Mouse (Mus musculus): ENCODE data around the gene Pstk.
"Not testable (repeated sequence)": the region's sequence is repeated elsewhere in the genome, so short reads cannot be mapped to it uniquely, and the experiment has no call there.

The Pstk gene

DNA sequence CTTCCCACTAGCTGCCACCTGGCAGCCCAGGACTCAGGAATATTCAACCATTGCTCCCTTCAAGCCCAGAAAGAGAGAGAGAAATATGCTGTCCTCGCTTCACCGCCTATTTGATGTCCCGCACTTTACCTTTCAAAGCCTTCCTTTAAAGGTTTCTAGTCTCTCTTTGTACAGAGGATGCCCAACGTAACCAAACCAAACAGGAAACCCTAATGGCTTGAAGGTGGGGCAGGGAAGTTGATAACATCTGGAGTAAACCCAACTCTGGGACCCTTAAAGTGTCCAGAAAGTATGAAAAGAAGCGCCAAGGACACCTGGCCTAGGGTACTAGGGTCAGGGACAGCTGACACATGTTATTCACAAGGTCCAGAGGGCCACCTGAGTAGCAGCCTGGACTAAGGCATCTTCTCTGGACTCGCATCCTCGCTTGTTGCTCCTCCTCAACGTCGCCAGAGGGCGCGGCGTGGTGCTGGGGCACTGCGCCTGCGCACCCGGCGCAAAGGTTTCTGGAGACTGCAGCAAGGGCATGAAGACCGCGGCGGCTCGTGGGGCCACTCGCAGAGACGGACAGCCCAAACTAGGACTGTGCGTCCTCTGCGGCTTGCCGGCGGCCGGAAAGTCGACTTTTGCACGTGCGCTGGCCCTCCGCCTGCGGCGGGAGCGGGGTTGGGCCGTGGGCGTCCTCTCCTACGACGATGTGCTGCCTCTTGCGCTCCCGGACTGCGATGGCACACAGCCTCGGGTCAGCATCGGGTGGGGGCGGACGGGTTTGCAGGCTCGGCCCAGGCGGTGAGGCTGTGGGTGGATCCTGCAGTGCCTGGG is at the start of gene Pstk:
TSS of gene Pstk (plus strand) at position 494 of the 822 bp plus-strand sequence.
- peak; percentile 86 for DNase-seq

DNA sequence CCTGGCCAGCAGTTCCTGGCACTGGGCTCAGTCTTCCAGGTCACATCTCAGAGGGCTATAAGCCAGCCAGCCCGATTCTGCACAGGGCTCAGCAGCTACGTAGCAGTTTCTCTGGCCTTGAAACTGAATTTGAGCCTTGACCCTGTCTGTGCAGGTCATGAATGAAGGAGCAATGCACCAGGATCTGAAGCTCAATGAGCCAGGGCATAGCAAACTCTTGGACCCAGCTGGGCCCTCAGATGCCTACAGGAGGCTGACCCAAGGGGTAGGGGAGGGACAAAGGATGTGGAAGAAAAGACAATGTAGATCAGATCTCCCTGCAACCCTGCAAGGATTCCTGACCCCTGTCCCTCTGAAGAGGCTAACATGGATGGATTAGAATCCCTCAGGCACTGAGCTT is 48.7 kb upstream of the Pstk start, which contains the start of gene Cuzd1:
TSS of gene Cuzd1 (minus strand) at position 101 of the 400 bp plus-strand sequence.
- no peak for DNase-seq

DNA sequence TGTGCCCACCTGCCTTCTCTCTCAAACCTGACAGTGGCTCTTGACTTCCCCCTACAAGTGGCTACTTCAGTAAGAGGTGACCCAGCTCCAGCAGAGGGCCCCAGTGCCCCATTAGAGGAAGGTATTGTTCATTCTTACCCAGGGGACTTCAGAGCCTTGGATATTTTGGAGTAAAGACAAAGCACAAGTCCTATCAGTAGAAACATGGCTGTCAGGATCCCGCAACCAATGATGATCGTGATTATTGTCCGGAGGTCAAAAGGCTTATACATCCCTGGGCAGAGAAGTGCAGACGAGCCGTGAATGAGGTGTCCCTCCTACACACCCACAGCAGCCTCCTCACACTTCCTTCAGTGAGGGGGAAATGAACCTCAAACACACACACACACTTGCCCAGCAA is 43.9 kb upstream of the Pstk start:
- no peak for DNase-seq

- DNase-seq: no peak
Measured at GRCm38 (mm10) chr7:131329416-131329815, 41.5 kb upstream of the Pstk start, which contains the start of gene Fam24b. Fam24b (minus strand) TSS chr7:131329516.

DNA sequence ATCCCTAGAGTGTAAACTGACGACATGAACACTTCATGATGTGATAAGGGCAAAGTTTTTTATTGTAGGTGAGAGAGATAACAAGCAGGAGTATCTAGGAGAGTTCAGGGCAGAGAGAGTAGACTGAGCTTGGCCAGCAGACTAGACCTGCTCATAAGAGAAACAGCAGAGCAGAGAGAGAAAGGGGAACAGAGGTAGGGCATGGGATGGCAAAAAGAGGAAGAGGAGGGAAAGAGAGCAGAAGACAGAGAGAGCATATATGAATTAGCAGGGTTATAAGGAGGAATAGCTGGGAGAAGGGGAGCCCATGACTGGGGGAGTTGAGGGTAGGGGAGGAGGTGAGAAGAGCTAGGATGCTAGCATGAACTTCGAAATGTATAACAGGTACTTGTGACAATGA is 39.3 kb upstream of the Pstk start:
- no peak for DNase-seq

GRCm38 (mm10) chr7:131333564-131333963 is 37.4 kb upstream of the Pstk start, which contains the start of gene Fam24a:
Fam24a (plus strand) TSS chr7:131333864.
- DNase-seq: no peak

DNA sequence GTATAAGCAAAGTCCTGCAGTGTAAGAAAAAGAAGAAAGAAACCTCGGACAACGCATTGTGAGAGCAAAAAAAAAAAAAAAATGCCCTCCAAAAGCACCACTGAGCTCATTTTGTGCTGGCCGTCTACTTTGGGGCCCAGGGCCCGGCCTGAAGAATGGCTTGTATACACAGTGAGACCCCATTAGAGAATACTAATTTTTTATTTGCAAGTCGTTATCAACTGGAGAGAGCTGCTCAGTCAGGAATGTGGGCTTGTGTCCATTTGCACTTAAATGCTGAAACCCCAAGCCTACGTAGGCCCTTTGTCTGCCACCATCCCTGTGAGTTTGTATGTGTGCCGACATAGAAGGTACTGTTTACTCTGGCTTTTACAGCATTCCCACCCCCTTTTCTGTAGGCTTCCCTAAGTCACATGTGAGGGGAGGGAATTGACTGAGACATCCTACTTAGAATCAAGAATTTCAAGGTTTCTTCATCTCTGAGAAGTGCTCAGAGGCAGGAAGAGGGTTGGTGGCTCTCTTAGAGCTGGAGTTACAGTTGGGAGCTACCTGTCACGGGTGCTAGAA is 33.4 kb upstream of the Pstk start:
- DNase-seq: no peak

DNA sequence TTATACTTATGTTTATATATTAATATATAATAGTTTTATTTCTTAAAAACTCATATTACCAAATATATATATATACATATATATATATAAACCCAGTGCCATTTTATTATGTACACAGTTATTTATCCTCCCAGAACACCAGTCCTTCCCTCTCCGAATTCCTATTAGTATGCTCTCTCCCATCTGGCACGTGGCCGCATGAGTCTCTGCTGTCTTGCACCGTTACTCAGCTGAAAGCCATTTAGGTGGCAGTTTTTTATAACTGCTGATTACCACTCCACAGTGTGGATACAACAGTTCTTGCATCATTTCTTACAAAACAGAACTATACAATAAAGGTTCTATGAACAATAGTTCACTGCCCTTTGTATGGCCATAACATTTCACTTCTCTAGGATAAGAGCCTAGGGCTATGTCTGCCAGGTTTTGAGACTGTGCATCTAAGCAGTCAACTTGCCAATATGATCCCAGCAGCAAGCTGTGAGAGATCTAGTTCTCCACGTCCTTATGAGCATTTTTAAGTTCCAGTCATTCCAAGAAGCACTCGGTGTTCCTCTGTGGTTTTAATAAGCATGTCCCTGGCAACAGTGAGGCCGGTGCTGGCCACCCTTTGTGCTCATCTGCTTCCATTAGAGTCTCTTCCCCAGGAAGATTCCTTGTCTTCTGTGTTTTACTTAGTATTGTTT is 24.9 kb upstream of the Pstk start:
- no peak for DNase-seq

DNA sequence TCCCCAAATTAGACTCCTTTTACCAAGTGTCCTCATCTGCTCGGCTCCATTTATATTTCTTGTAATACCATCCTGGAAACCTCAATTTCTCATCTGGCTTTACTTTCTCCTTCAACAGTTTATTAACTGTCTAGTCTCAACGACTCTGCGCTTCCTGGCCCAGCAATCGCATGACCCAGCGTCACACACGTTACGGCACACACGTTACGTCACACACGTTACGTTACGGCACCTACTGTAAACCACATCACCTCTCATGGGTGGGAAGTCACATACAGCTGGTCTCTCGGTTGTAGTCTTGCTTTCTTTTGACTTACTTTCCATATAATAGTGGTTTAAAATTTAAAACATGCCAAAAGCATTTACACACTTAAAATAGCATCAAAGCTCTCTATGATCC is 14.8 kb upstream of the Pstk start:
- DNase-seq: no peak

- DNase-seq: no peak
Measured at GRCm38 (mm10) chr7:131362269-131362614, 8.7 kb upstream of the Pstk start.

GRCm38 (mm10) chr7:131362615-131363300 is 8.2 kb upstream of the Pstk start, which contains the start of gene 2310057M21Rik:
2310057M21Rik (minus strand) TSS chr7:131362759.
- DNase-seq: peak; percentile 94

DNA sequence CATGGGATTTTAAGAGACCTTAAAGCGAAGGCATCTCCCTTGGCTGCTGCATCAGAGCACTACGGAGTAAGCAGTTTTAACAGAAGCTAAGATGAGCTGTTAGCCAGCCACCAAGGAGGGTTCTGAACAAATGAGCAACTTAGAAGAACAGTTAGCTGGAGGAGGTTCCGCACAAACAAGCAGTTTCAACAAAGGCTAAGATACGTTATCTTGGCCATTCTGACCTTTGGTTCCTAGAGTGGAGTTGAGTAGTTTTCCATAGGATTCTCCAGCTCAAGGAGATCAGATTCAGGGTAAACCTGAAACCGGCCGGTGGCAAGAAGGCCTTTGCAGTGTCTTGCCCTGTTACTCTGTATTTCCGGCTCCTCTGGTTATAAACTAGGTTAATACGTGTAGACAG is 6.8 kb upstream of the Pstk start:
- DNase-seq: no peak

DNA sequence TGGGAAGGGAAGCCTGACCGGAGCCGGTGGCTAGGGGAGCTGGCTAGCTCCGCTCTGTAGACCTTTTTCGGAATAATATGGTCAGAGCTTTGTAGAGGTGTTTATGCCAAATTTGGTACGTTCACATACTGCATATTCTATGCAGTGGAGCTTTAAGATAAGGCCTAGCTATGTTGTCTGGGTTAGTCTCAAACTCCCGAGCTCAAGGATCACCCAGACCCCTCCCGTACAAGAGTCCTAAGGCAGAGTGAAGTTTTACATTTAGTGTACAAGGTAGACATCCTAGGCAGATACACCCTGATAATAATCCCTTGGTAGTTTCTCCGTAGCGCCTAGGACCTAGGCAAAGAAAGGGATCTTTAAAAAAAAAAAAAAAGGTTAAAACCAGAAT is 524 bp downstream of the Pstk start:
- DNase-seq: no peak

DNA sequence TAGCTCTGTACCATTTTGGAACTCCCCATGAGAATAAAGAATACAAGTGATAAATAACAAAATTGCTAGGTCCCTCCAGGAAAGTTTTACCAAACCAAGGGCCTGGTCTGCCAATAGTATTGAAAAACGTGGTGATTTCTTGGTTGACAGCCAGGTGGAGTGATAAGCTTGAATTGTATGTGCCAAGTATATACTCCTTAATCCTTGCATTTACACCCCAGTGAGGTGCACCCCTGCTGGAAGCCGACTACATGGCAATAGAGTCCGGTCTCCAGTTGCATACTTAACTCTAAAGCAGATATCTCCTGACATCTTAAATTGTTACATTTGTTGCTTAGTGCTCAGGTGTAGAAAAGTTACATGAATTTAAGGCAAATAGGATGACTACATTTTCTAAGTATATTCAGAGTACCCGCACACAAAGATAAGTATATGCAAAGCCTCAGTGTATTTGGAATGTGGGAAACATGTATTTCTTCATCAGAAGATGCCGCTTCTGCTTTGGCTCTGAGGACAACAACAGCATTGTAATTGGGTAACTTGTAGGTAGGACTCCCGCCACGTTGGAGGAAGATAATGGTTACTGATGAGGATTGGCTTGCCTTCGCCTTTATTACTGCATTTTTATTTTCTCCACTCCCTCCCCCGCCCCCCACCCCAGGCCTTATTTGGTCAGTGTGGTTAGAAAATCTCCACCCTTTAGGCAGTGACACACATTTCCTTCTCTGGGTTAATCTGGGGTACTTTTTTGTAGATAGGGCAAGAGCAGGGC is 1.1 kb downstream of the Pstk start:
- DNase-seq: no peak

GRCm38 (mm10) chr7:131391761-131392160 is 20.8 kb downstream of the Pstk start:
- not testable (repeated sequence) for DNase-seq

DNA sequence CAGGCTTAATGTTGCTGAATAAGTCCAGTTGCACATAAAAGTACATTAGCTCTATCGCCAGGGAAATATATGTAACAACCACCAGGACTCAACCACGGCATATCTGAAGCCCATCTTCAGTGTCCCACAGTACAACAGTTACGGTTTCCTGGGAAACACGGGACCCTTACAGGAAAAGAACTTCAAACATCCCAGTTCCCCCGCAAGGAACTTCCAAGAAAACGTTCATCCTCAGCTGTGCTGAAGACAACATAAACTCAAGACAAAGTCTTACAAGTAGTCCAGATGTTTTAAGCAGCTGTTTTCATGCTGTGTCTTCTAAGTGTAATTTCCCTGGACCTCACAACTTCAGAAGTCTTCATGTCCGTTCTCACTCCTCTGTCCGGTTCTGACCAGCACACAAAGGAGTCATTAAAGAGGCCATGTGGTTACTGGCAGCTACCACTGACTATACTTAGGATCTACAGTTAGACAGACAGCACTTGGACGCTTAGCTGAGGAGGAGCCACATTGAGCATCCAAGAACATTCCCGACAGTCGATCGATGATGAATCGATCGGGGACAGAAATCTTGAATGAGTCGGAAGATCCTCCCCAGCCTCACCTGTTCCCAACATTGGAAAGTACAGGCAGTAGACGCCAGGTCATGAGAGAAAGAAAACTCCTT is 38.5 kb downstream of the Pstk start:
- no peak for DNase-seq

GRCm38 (mm10) chr7:131409988-131410385 is 39.0 kb downstream of the Pstk start:
- DNase-seq: peak; percentile 44

DNA sequence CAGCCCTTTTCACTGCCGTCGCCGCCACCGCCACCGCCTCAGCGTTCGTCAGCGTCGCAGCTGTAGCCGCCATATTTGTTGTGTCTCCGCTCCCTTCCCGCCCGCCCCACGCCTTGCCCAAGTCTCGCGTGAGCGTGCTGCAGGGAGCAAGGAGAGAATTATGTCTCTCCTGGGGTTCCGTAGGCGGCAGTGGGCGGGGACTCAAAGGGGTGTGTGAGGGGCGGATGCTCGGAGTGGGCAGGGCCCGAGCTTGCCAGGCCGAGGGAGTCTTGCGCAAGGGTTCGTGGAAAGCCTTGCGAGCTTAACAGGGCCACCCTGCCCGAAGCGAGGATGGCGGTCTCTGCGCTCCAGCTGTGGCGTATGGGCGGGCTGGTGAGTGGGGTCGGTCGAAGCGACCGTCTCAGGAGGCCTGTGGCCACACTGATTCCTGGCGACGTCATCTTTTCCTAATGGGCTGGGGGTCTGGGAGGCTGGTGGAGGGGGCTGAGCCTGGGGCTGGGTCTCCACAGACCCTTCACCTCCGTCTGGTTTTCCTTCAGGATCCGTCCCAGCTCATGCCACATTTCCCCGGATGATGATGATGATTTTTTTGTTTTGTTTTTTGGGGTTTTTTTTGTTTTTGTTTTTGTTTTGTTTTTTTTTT is 39.6 kb downstream of the Pstk start, which contains the start of the genes Ikzf5 and Acadsb:
TSS of gene Ikzf5 (minus strand) at position 106 of the 643 bp plus-strand sequence.
TSS of gene Acadsb (plus strand) at position 186 of the 643 bp plus-strand sequence.
- DNase-seq: peak; percentile 98

DNA sequence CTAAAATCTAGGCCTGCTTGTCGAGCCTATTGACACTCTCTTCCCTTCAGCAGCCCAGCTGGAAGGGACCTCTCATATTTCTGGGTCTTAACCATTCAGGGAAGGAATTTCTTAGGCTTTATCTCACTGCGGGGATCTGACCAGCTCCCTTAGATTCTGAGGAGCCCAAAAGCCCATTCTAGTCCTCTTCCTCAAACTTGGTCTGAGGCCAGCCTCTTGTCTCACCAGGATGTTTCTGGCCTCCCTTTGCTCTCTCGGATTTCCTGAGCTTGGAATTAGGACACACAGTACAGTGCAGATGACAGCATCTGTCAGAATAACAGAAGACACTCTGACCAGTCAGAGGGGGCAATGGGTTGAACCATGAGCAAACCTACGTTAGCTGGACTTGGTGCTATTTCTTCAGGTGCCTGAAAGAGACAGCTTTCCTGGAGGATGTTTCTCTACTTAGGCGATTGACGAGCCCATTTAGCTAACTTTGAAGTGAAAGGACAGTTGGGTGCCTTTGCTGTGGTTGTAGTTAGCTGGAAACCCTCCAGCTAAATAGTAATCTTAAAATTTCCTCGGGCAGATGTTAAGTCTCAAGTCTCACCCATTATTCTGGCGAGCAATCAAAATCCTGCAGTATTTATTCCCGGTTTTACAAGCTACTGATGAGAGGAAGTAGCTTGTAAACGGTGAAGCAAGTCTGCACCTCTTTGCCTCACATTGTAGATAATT is 40.4 kb downstream of the Pstk start:
- no peak for DNase-seq

DNA sequence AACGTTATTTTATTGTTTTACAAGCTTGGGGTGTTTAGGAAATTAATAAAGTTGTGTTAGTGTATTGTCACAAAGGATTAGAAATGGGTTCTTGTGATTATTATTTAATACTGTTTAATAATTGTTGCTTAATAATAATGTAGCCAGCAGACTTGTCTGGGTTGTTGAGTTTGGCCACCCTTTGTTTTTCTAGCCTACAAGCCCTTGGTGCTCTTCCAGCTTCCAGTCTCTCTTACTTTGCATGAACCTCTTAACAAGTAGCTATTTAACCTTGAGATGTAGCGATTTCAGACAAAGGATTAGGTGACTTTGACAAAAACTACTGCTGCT is 41.0 kb downstream of the Pstk start:
- DNase-seq: no peak

- DNase-seq: not testable (repeated sequence)
Measured at GRCm38 (mm10) chr7:131416742-131417141, 45.8 kb downstream of the Pstk start.
